Mouse (Mus musculus) C2C12 (cell line): Measurements from ENCODE around the gene Cacna1g. TPM values are rescaled to one million over a fixed set of nuclear protein-coding genes. Genes with fewer than 3 reads are reported as not detected.

Experiments
- H3K27me3 ChIP-seq: one replicate; pipeline ENCODE4 v1.6.1; 2011; ENCODE audit not compliant: control insufficient read depth, insufficient read depth, insufficient read length
- H3K36me3 ChIP-seq: one replicate; pipeline ENCODE4 v1.6.1; 2011; ENCODE audit not compliant: control insufficient read depth, insufficient read depth
- H3K4me3 ChIP-seq: one replicate; pipeline ENCODE4 v1.5.1; 2011; ENCODE audit warnings: mild to moderate bottlenecking, control low read depth; ENCODE audit not compliant: poor library complexity, insufficient read depth, severe bottlenecking
- H3K79me2 ChIP-seq: one replicate; pipeline ENCODE4 v1.6.1; 2011; ENCODE audit not compliant: control insufficient read depth, insufficient read depth
- H3K79me3 ChIP-seq: one replicate; pipeline ENCODE4 v1.6.1; 2011; ENCODE audit warnings: low read depth, control low read depth
- H3ac ChIP-seq: one replicate; pipeline ENCODE3; 2011; ENCODE audit warnings: low read depth; ENCODE audit not compliant: control insufficient read depth, insufficient read length
- CEBPB ChIP-seq: IDR thresholded peaks from one replicate; pipeline ENCODE4 v1.6.1; 2011; ENCODE audit warnings: low read depth, mild to moderate bottlenecking, control low read depth, moderate library complexity
- CTCF ChIP-seq: IDR thresholded peaks from one replicate; pipeline ENCODE4 v1.5.1; 2011; ENCODE audit not compliant: control insufficient read depth, insufficient read depth, insufficient read length
- FOSL1 ChIP-seq: IDR thresholded peaks from one replicate; pipeline ENCODE4 v1.8.0; 2011; ENCODE audit warnings: mild to moderate bottlenecking, low read length; ENCODE audit not compliant: poor library complexity, insufficient read depth, severe bottlenecking
- MAX ChIP-seq: IDR thresholded peaks from one replicate; pipeline ENCODE4 v1.6.1; 2011; ENCODE audit warnings: mild to moderate bottlenecking, control low read depth
- MYOD1 ChIP-seq: IDR thresholded peaks from one replicate; pipeline ENCODE4 v1.6.1; 2011; ENCODE audit warnings: low read depth; ENCODE audit not compliant: control insufficient read depth, insufficient read length
- MYOG ChIP-seq: IDR thresholded peaks from one replicate; pipeline ENCODE4 v1.6.1; 2011; ENCODE audit not compliant: control insufficient read depth, insufficient read length; ENCODE audit errors: extremely low read depth
- USF1 ChIP-seq: IDR thresholded peaks from one replicate; pipeline ENCODE4 v1.6.1; 2011; ENCODE audit warnings: low read depth, mild to moderate bottlenecking, control low read depth, moderate library complexity
- polyA plus RNA-seq: library from polyadenylated mRNA; unstranded; fragments of >200 nt; fragmentation: generic; extraction: Trizol; gene quantifications from one replicate; pipeline ENCODE4 v1.2.1, GENCODE M21; 2012; ENCODE audit warnings: missing spikeins

Cacna1g gene
- polyA plus RNA-seq, 1 experiment = 0.04 TPM

- peaks cover 62% of the 10 kb centered on the region for H3K27me3 ChIP-seq
- H3K4me3 ChIP-seq = no peak overlapping the region
- no peak for TF ChIP-seq CTCF
- no peak for TF ChIP-seq USF1
- TF ChIP-seq FOSL1 = no peak
- no peak for TF ChIP-seq MAX
- no peak for TF ChIP-seq MYOG
- no peak for TF ChIP-seq CEBPB
- TF ChIP-seq MYOD1 = no peak
- no peaks in the 10 kb centered on the region for H3K36me3 ChIP-seq
- H3K79me3 ChIP-seq = no peaks in the 10 kb centered on the region
- no peak overlapping the region for H3ac ChIP-seq
- H3K79me2 ChIP-seq = no peaks in the 10 kb centered on the region
These were observed 529 bp upstream of the Cacna1g start for GRCm38 (mm10) chr11:94474544-94474910.

- H3ac ChIP-seq = peak overlapping the region; percentile 19
- H3K79me2 ChIP-seq = no peaks in the 10 kb centered on the region
- peaks cover 48% of the 10 kb centered on the region for H3K27me3 ChIP-seq
- no peak overlapping the region for H3K4me3 ChIP-seq
- H3K36me3 ChIP-seq = no peaks in the 10 kb centered on the region
- no peak for TF ChIP-seq USF1
- no peak for TF ChIP-seq CTCF
- no peak for TF ChIP-seq FOSL1
- no peak for TF ChIP-seq CEBPB
- no peak for TF ChIP-seq MYOD1
- no peak for TF ChIP-seq MYOG
- no peak for TF ChIP-seq MAX
- no peaks in the 10 kb centered on the region for H3K79me3 ChIP-seq
These were observed 887 bp downstream of the Cacna1g start for GRCm38 (mm10) chr11:94472916-94473706.

- H3ac ChIP-seq = no peak overlapping the region
- no peaks in the 10 kb centered on the region for H3K79me3 ChIP-seq
- H3K27me3 ChIP-seq = peaks cover 42% of the 10 kb centered on the region
These were observed 1.4 kb downstream of the Cacna1g start for GRCm38 (mm10) chr11:94472585-94472915.

GRCm38 (mm10) chr11:94471740-94472584, 2.0 kb downstream of the Cacna1g start:
- no peak for TF ChIP-seq MAX
- no peak for TF ChIP-seq CTCF
- no peak for TF ChIP-seq CEBPB
- TF ChIP-seq MYOD1 = no peak
- TF ChIP-seq FOSL1 = no peak
- TF ChIP-seq MYOG = no peak
- TF ChIP-seq USF1 = no peak
- no peak overlapping the region for H3ac ChIP-seq
- peaks cover 36% of the 10 kb centered on the region for H3K27me3 ChIP-seq
- H3K36me3 ChIP-seq = no peaks in the 10 kb centered on the region
- H3K4me3 ChIP-seq = no peak overlapping the region
- no peaks in the 10 kb centered on the region for H3K79me3 ChIP-seq
- H3K79me2 ChIP-seq = no peaks in the 10 kb centered on the region

More at GRCm38 (mm10) chr11:94472585-94472915, 1.4 kb downstream of the Cacna1g start:
- no peaks in the 10 kb centered on the region for H3K79me2 ChIP-seq
- H3K4me3 ChIP-seq = no peak overlapping the region
- no peak for TF ChIP-seq FOSL1
- TF ChIP-seq MYOG = no peak
- TF ChIP-seq MAX = no peak
- no peak for TF ChIP-seq MYOD1
- TF ChIP-seq CEBPB = no peak
- no peak for TF ChIP-seq USF1
- no peak for TF ChIP-seq CTCF
- no peaks in the 10 kb centered on the region for H3K36me3 ChIP-seq

GRCm38 (mm10) chr11:94470391-94470790, 3.6 kb downstream of the Cacna1g start:
- Histone ChIP-seq H3K36me3 (no peaks in the 10 kb centered on the region), H3K4me3 (no peak overlapping the region), H3K27me3 (peaks cover 26% of the 10 kb centered on the region), H3K79me2 (no peaks in the 10 kb centered on the region), H3K79me3 (no peaks in the 10 kb centered on the region), H3ac (no peak overlapping the region)
- TF ChIP-seq CEBPB = no peak
- no peak for TF ChIP-seq FOSL1
